Mouse (Mus musculus): ENCODE measurements around the gene Zscan12.
"Not testable (repeated sequence)": the region's sequence is repeated elsewhere in the genome, so short reads cannot be mapped to it uniquely, and the experiment has no call there.

Gene Zscan12

DNA sequence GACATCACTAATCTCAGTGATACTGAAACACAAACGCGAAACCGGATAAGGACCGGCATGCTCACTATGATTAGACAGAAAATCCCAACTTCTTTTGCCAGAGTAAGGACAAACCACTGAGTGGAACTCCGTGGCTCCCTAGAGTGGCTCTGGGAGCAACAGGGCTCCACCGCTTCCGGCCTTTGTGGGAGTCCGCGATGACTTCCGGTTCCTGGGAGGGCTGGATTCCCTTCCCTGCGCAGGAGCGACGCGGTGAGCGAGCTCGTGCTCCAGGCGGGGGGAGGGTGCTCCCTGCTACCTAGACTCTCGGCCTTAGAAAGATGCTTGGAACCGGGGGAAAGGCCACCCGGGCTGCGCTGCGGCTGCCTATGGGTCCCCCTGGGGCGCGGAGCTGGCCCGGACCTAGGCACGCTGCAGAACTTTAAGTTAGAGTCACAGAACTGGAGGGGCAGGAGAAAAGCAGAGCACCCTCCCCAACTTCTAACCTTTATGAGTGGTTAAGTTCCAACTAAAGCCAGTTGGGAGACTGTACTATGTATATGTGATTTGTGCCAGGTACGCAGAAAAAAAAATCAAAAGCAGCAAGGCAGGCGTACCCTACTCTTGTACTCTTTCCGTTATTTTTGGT lies at the start of gene Zscan12:
Gene Zscan12, plus strand, starts transcription at position 200 of the 628 bp plus-strand sequence.
- peak; percentile 80 for DNase-seq (ENCODE audit: low spot score)

DNA sequence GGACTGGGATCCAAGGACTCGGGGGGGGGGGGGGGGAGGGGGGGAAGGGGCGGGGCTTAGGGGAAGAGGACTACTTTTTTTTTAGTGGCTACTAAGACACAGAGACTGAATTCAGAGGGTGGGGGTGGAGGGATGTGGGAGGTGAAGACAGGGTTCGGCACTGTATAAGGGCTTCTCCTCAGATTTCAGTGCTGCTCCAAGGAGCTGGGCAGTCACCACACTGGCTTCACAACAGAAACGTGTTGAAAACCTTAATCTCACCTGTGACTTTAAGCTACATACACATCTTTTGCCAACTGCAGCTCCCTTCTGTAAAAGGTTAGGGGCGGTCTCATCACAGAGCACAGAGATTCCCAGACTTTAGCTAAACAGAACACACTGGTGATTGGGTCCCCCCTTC lies 49.8 kb upstream of the Zscan12 start:
- no peak for DNase-seq (ENCODE audit: low spot score)

- DNase-seq (ENCODE audit: low spot score), result no peak
Observed at GRCm38 (mm10) chr13:21313903-21314302, 48.7 kb upstream of the Zscan12 start.

DNA sequence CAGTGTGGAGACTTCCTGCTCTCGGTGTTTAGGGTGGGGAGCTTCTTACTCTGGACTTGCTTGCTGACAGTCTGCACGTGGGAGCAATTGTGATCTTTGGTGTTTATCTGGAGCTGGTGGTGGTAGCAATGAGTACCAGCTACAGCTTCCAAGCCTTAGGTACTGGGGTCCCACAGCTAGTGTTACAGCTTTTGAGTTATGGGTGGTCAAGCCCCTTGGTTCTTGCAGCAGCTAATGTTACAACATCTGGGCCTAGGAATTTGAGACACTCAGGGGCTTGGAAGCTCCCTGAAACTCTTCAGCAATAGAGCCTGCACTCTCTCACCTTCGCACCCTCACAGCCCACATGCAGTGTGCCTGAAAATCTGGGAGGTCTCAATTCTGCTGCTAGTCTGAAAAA lies 42.4 kb upstream of the Zscan12 start:
- DNase-seq (ENCODE audit: low spot score), result no peak

GRCm38 (mm10) chr13:21321890-21322494 lies 40.6 kb upstream of the Zscan12 start:
- DNase-seq (ENCODE audit: low spot score), result no peak

DNA sequence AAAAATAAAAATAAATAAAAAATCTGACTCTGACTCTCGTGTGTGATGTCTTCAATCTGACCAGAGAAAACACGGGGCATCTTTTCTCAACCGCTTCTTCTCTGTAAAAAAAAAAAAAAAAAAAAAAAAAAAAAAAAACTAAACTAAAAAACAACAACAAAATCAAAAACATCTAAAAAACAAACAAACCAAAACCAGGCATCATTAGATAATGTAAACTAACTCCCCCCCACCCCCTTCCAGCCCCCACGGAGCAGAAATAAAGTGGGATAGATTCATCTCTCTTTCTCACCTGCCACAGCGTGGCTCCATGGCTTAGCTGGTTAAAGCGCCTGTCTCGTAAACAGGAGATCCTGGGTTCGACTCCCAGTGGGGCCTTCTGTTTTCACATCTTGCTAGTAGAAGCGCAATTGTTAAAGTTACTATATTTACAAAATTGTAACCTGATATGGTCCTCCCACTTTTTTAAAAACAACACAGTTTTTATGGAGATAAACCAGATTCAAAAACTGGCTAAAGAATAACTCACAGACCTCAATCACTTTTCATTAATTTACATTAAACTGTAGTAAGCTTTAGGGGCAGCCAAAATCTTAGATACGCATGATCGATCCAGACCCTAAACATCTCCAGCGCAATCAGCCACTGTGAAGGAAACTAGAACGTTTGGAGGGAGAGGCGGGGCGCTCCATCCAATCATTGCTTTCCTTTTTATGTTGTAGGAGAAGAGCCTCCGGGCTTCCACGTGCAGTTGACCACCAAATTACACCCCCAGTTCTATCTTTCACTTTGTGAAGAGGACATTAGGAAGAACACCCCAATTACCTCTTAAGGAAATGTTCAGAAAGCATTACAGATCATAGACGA lies 39.9 kb upstream of the Zscan12 start:
- no peak for DNase-seq (ENCODE audit: low spot score)

- DNase-seq (ENCODE audit: low spot score), result no peak
Observed at GRCm38 (mm10) chr13:21323405-21323804, 39.2 kb upstream of the Zscan12 start.

DNA sequence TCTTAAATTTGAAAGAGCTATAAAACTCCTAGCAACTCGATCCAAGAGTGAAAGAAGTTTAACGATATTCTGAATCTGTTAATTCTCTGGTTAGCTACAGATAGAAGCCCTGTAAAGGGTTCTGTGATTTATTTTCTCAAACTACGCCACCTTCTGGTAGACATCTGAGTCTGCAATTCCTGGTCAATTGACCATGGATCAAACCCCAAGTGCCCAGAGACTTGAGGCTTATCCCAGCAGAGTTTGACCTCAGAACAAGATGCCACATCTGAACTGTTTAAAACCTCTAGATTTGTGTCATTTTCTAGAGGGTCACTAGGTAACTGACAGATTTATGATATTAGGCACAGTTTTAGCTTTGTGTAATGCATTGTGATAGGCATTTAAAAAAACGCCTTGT lies 36.4 kb upstream of the Zscan12 start:
- DNase-seq (ENCODE audit: low spot score), result no peak

GRCm38 (mm10) chr13:21326657-21327211 lies 35.9 kb upstream of the Zscan12 start:
- peak; percentile 84 for DNase-seq (ENCODE audit: low spot score)

DNA sequence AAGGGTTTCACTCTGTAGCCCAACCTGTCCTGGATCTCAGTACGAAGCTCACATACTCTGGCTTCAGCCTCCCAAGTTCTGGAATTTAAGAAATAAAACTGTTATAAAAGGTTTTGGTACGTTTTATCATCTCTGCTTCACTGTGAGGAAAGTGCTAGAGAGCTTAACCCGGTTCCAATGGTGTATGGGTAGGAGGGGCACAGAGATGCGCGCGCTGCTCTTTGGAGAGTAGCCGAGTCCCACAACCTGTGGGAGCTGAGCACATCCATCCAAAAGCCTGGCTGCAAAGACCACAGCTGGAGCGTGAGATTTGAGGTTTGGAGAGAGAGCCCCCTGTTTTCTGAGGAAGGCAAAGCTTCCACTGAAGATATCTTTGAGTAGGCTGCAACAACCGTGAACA lies 35.2 kb upstream of the Zscan12 start:
- no peak for DNase-seq (ENCODE audit: low spot score)

GRCm38 (mm10) chr13:21346610-21347009 lies 16.0 kb upstream of the Zscan12 start, which contains the start of gene Olfr1367:
Olfr1367 (plus strand) TSS chr13:21346910.
- DNase-seq (ENCODE audit: low spot score), result no peak

DNA sequence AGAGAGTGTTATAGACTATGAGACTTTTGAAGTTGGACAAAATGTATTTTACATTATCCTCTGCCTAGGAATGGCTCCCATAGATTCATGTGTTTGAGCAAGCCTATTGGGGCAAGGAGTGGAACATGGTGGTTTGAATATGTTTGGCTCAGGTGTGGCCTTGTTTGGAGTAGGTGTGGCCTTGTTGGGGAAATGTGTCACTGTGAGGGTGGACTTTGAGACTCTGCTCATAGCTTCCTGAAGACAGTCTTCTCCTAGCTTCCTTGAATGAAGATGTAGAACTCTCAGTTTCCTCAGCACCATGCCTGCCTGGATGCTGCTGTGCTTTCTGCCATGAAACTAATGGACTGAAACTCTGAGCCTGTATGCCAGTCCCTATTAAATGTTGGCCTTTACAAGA lies 12.0 kb upstream of the Zscan12 start:
- DNase-seq (ENCODE audit: low spot score), result no peak

DNA sequence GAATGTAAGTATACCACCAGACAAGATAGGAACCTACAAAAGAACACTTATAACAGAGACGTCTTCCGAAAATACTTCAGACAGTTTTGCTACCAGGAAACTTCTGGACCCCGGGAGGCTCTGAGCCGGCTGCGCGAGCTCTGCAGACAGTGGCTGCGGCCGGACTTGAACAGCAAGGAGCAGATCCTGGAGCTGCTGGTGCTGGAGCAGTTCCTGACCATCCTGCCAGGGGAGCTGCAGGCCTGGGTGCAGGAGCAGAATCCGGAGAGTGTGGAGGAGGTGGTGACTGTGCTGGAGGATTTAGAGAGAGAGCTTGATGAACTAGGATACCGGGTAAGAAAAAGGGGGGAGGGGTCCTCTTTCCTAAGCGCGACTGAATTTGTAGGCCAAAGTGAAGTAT lies 1.1 kb downstream of the Zscan12 start:
- no peak for DNase-seq (ENCODE audit: low spot score)

DNA sequence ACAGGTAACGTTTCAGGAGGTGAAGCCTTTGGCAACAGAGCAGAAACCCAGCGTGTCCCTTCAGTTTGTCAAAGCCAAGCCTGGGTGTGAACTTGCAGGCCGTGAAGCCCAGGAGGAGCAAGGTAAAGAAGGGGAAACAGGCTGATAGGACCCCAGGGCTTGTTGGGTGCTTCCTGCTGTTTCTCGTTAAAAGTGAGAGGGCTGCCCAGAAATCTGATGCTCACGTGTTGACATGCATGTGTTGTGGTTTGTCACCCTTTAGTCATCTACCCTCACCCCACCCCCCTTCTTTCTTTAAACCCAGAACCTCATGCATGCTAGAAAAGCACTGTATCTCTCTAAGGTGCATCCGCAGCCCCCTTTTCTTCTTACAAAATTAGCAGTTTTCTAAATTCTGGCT lies 4.0 kb downstream of the Zscan12 start:
- DNase-seq (ENCODE audit: low spot score), result no peak

DNA sequence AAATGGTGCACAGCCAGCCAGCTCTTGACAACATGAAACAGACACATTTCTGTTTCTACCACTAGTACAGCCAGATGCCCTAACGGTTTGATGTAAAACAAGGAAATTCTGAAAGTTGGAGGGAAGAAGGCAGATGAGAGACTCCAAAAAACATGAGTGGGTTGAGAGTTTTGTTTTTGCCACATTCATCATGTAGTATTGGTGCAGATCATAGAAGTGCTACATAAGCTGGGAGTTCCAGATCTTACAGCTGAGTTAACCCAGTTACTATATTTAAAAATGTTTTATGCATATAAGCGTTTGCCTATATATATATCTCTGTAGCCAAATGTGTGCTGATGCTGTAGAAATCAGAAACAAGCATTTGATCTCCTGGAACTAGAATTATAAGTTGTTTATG lies 10.1 kb downstream of the Zscan12 start:
- DNase-seq (ENCODE audit: low spot score), result no peak

DNA sequence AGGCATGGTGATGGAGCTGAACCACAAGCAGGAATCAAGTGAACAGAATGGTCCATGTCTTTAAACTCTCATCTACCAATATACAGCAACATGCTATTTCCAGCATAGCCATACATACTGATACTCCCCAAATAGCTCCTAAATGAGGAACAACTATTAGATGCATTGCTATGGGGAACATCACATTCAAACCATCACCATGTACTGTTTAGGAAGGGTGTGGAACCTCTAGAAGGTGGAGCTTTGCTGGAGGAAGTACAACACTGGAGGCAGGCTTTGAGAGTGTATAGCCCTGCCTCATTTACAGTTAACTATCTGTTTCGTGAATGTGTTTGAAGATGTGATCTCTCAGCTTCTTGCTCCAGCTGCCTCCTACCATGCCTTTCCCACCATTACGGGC lies 15.2 kb downstream of the Zscan12 start:
- DNase-seq (ENCODE audit: low spot score), result no peak

- DNase-seq (ENCODE audit: low spot score), result no peak
Observed at GRCm38 (mm10) chr13:21395211-21395610, 32.6 kb downstream of the Zscan12 start.

DNA sequence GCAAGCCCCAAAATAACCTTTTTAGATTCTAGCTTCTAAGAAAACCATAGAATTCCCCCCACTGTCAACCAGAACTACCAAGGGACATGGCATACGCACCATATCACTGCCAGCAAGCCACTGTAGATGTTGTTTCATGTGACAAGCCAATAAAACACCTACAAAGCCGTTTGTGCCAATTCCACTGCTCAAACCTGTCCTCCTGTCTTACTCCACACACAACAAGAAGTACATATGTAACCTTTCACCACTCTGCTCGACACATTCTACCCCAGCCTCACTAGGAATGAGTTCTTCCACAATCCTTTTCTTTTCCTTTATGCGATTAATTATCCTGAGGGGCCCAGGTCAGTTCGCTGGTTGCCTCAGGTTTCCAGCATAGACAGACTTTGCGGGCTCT lies 33.0 kb downstream of the Zscan12 start:
- DNase-seq (ENCODE audit: low spot score), result no peak

DNA sequence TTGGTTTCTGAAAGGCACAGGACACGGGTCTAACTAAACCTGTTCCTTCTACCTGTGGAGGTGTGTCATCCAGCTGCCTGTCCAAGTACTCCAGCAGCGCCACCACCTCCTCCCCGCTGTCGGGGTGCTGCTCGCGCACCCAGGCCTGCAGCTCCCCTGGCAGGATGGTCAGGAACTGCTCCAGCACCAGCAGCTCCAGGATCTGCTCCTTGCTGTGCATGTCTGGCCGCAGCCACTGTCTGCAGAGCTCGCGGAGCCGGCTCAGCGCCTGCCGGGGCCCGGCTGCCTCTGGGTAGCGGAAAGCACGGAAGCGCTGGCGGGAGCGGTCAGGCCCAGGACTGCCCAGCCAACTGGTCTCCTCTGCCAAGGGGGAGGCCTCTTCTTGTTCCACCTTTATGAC lies 33.4 kb downstream of the Zscan12 start:
- not testable (repeated sequence) for DNase-seq (ENCODE audit: low spot score)

DNA sequence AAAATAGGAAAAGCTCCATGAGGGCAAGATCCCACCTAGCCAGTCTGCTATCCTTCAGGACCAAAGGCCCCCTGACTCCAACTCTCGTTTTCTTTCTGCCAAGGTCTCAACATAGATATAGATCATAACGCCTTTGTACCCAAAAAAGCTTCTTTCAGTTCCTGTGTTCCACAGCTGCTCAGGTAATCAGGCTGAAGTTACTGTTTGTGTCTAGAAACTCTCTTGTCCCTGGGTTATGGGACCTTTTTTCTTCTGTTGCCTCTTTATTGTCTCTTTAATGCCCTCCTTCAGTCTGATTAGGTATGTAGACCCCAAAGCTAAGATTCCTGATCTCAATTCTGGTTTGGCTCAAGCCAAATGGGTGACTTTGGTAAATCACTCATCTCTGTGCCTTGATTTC lies 34.9 kb downstream of the Zscan12 start:
- DNase-seq (ENCODE audit: low spot score), result no peak

DNA sequence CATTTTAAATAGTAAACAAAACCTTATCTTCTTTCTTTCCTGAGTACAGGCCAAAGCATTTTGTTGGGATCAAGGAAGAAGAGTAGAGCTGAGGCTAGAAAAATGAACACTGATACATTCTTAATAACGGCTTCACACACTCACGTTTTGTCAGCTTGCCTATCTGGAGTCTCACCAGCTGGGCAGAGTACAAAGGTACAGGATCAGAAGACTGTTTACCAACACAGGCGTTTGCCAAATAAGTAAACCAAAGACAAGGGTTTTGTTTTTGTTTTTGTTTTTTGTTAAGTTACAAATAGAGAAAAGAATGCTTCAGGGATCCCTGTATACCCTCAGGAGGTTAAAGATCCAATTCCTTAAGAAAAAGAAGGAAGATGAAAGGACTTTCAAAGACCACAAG lies 38.5 kb downstream of the Zscan12 start:
- DNase-seq (ENCODE audit: low spot score), result no peak

DNA sequence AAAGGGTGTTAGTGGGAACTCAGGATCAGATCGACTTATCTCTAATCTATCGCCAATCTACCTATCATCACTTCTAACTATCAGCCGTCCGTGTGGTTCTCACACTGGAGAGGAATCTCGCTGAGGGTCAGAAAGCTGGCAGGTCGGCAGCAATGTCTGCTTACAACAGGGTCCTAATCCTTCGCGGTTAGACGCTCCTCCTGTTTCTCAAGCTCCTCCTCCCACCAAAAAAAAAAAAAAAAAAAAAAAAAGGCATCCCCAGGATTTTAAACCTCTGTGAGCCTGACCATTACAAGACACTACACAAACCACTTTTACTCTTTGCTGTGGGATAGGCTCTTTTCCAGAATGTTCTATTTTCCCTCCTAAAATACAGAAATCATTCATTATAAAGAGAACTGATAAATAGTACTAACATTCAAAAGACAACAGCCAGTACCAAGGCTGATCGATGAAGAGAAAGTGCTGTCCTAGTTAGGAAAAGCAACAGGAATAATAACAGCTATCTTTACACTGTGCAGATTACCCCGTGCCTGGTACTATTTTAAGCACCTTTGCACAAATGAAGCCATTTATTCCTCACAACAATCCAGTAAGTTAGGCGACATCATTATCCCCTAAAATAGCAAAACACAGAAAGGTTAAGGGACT lies 39.1 kb downstream of the Zscan12 start:
- DNase-seq (ENCODE audit: low spot score), result no peak

All from urinary bladder, postnatal 25 days (tissue).